Mouse (Mus musculus): ENCODE results near the gene Ankrd13a.

Ankrd13a gene

DNA sequence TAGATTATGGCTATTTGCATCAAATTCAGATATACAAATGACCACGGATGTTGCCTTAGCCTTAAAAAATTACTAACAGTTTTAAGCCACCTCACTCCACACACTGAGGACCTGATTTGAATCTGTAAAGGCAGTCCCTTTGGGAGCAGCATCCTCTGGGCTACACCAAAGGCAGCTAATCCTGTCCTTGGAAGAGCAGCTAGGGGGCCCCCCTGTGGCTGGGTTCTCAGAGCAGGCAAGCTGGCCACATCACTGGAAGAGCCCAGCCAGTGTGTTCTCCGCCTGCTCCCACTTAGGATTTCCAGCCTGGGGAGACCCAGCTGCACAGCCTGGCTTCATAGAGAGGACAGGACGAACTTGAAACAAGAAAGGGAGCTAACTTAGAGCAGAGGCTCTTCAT, 30.5 kb downstream of the Ankrd13a start:
- POLR2A ChIA-PET = interaction anchor here in 3 of 4 experiments (0.6 to 6.1 kb wide), 15 partner anchors 8 to 354 kb away, joined by 3 to 48 read pairs (median 7); partner anchors contain the start of genes 1500011B03Rik (in 2 of the 3), Ankrd13a (in 2 of the 3) and Git2 (in 2 of the 3)
- CTCF ChIA-PET = interaction anchor here in 2 of 4 experiments (0.7 to 2.0 kb wide), 6 partner anchors 10 to 165 kb away, joined by 3 to 5 read pairs (median 4); partner anchors contain the start of gene Ankrd13a (in 1 of the 2)

- ChIA-PET CTCF (interaction anchor here in 2 of 4 experiments (0.7 to 2.0 kb wide), 3 partner anchors 20 to 166 kb away, joined by 4 to 5 read pairs (median 5); no protein-coding TSS in a partner anchor), POLR2A (interaction anchor here in 3 of 4 experiments (0.6 to 6.1 kb wide), 20 partner anchors 7 to 353 kb away, joined by 3 to 48 read pairs (median 5); partner anchors contain the start of genes 1500011B03Rik (in 2 of the 3), Ankrd13a (in 2 of the 3) and Git2 (in 2 of the 3))
These were observed 31.2 kb downstream of the Ankrd13a start for GRCm38 (mm10) chr5:114805436-114806350.

DNA sequence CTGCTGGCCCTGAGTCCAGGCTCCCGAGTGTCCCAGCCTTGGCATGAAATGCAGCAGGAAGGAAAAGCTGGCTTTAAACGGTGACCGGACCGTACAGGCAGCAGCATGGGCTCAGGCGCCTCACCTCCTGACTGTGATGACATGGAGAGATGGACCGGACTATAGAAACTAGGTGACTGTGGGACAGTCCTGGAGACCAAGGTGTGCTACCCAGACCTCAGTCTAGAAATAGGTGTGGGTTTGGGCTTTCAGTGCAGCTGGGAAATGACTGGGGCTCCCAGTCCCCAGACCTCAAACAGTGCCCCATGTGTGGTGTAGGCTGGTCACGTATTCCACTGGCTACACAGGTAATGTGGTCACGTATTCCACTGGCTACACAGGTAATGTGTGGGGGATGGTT, 32.2 kb downstream of the Ankrd13a start:
- CTCF ChIA-PET = no interaction called here
- POLR2A ChIA-PET = interaction anchor here in 3 of 4 experiments (0.7 to 2.7 kb wide), 9 partner anchors 11 to 110 kb away, joined by 3 to 19 read pairs (median 3); partner anchors contain the start of genes Ankrd13a (in 2 of the 3) and Git2 (in 1 of the 3)

DNA sequence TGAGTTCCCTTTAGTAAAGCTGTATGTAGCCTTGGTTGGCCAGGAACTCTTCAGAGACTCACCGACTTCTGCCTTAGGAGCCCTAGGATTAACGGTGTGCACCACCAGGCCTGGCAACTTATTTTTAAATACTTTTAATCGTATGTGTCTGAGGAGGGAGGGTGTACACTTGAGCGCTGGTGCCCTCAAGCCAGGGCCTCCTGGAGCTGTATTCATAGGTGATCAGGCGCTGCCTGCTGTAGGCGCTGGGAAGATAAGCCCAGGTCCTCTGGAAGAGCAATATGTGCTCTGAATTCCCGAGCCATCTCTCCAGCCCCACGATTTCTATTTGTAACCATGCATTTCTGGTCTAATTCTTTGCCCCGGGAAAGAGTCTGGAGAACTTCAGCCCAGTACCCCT, 32.6 kb downstream of the Ankrd13a start:
- CTCF ChIA-PET = no interaction called here
- POLR2A ChIA-PET = interaction anchor here in 3 of 4 experiments (0.7 to 2.7 kb wide), 7 partner anchors 11 to 110 kb away, joined by 3 to 14 read pairs (median 3); no protein-coding TSS in a partner anchor

GRCm38 (mm10) chr5:114807468-114807867, 33.0 kb downstream of the Ankrd13a start:
- CTCF ChIA-PET = no interaction called here
- POLR2A ChIA-PET = interaction anchor here in 3 of 4 experiments (0.8 to 2.7 kb wide), 4 partner anchors 10 to 111 kb away, joined by 3 to 14 read pairs (median 4); no protein-coding TSS in a partner anchor

DNA sequence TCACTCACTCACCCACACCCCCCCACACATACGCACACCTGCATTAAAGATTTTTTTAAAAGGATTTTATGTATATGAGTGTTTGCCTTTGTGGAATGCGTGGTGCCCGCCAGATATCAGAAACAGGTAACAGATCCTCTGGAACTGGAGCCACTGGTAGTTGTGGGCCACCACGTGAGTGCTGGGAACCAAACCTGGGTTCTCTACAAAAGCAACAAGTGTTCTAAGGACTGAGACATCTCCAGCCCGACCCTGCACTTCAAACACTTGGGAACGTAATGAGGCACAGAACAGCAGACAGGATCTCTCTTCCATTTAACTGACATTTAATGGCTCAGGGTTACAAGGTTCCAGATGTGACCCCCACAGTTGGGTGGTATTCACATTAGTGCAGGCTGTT, 33.4 kb downstream of the Ankrd13a start:
- ChIA-PET POLR2A (interaction anchor here in 3 of 4 experiments (0.5 to 2.7 kb wide), 3 partner anchors 10 to 1073 kb away, joined by 3 to 14 read pairs (median 5); no protein-coding TSS in a partner anchor), CTCF (no interaction called here)

- POLR2A ChIA-PET = interaction anchor here in 2 of 4 experiments (0.5 to 1.1 kb wide), 2 partner anchors 9 to 1073 kb away, joined by 3 to 5 read pairs; no protein-coding TSS in a partner anchor
- CTCF ChIA-PET = no interaction called here
These were observed 33.9 kb downstream of the Ankrd13a start for GRCm38 (mm10) chr5:114808385-114808784.

GRCm38 (mm10) chr5:114809181-114809756, 34.8 kb downstream of the Ankrd13a start:
- POLR2A ChIA-PET = interaction anchor here in 3 of 4 experiments (0.5 to 1.7 kb wide), 7 partner anchors 8 to 679 kb away, joined by 3 to 6 read pairs (median 4); partner anchors contain the start of gene Ankrd13a (in 1 of the 3)
- CTCF ChIA-PET = no interaction called here

- CTCF ChIA-PET = no interaction called here
- POLR2A ChIA-PET = interaction anchor here in 2 of 4 experiments (0.5 to 1.7 kb wide), 7 partner anchors 9 to 679 kb away, joined by 3 to 6 read pairs (median 4); partner anchors contain the start of gene Ankrd13a (in 1 of the 2)
These were observed 35.3 kb downstream of the Ankrd13a start for GRCm38 (mm10) chr5:114809826-114810225.

DNA sequence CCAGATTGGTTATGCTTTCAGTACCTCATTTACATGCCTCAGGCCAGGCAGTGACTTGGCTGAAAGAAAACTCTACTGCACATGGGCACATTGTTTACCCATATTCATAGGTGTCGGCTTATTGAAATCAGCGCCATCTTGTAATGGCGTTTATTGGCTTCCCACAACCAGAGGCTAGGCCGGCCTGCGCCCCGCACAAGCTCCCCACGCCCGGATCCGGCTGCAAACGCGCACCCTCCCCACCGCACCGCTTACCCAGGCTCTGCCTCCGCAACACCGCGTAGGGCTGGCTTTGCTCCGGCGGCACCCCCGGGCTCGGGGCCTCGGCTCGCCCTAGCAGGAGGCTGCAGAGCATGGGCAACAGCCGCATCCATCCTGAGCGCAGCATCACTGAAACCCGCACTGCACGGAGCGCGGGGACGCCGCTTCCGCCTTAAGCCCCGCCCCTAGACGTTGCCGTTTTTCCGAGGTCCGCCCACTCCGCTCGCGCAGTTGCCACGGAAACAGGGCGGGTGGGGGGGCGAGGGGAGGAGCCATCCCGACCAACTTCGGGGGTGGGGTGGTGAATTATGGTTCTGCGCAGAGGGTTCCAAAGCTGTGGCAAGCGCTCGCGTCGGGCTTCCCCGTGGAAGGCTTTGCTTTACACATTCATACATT, 39.2 kb downstream of the Ankrd13a start:
- ChIA-PET POLR2A (interaction anchor here in 3 of 4 experiments (0.7 to 4.2 kb wide), 21 partner anchors 9 to 826 kb away, joined by 3 to 48 read pairs (median 4); partner anchors contain the start of genes 1500011B03Rik (in 2 of the 3) and 2210016L21Rik (in 1 of the 3)), CTCF (interaction anchor here in 1 of 4 experiments (0.7 to 0.8 kb wide), 2 partner anchors 9 to 13 kb away, joined by 3 to 4 read pairs; no protein-coding TSS in a partner anchor)

DNA sequence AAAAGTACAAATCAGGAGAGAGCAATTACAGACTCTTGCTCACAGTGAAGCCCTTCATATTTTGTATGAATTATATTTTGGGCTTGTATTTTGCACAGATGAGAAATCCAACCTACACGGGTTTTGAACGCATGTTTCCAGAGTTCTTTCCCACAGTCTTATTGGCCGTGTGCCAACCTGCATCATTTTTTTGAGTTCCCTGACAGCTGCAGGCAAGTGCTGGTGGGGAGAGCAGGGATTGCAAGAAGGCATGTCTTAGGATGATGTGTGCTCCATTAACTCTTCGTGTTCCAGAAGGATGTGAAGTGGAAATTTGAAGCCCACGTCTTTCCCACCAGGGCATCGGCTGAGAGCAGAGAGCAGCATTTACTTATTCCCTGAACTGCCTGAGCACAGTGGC, 42.1 kb downstream of the Ankrd13a start:
- ChIA-PET CTCF (interaction anchor here in 2 of 4 experiments (0.6 to 1.9 kb wide), 3 partner anchors 10 to 1612 kb away, joined by 3 to 9 read pairs (median 4); no protein-coding TSS in a partner anchor), POLR2A (interaction anchor here in 2 of 4 experiments (0.7 to 4.0 kb wide), 7 partner anchors 8 to 219 kb away, joined by 3 to 14 read pairs (median 3); partner anchors contain the start of gene Gltp (in 1 of the 2))

- CTCF ChIA-PET = interaction anchor here in 2 of 4 experiments (0.6 to 1.9 kb wide), 3 partner anchors 8 to 1462 kb away, joined by 3 to 9 read pairs (median 4); no protein-coding TSS in a partner anchor
- POLR2A ChIA-PET = interaction anchor here in 3 of 4 experiments (0.6 to 4.0 kb wide), 18 partner anchors 8 to 1462 kb away, joined by 3 to 20 read pairs (median 5); partner anchors contain the start of genes Git2 (in 2 of the 3) and Ankrd13a (in 1 of the 3)
These were observed 43.6 kb downstream of the Ankrd13a start for GRCm38 (mm10) chr5:114818124-114818523.

DNA sequence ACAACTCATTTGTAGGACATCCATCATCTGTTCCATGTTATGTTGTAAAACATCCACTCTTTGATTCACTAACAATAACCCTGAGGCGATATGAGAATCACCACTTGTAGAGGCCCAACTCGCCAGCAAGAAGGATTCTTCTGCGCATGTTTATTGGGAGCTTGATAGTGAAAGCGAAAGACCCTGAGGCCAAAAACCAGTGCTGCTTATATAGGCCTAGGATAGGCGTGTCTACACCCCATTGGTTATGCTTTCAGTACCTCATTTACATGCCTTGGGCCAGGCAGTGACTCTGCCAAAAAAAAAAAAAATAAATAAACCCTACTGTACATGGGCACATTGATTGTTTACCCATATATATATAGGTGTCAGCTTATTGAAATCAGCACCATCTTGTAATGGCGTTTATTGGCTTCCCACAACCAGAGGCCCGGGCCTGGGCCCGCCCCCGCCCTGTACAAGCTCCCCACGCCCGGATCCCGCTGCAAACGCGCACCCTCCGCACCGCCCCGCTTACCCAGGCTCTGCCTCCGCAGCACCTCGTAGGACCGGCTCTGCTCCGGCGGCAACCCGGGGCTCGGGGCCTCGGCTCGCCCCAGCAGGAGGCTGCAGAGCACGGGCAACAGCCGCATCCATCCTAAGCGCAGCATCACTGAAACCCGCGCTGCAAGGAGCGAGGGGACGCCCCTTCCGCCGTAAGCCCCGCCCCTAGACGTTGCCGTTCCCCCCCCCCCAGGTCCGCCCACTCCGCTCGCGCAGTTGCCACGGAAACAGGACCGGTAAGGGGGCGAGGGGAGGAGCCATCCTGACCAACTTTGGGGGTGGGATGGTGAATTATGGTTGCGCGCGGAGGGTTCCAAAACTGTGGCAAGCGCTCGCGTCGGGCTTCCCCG, 48.6 kb downstream of the Ankrd13a start, which contains the start of gene 1500011B03Rik:
1500011B03Rik (minus strand) TSS at position 673 of the 893 bp plus-strand sequence.
- CTCF ChIA-PET = interaction anchor here in 3 of 4 experiments (0.6 to 0.7 kb wide), 4 partner anchors 10 to 1354 kb away, joined by 3 to 5 read pairs (median 3); no protein-coding TSS in a partner anchor

GRCm38 (mm10) chr5:114824197-114824596, 49.7 kb downstream of the Ankrd13a start:
- ChIA-PET CTCF (interaction anchor here (0.5 to 1.0 kb wide), 12 partner anchors 13 to 265 kb away, joined by 3 to 5 read pairs (median 3); partner anchors contain the start of gene 2210016L21Rik (in 1 of the 4)), POLR2A (interaction anchor here in 2 of 4 experiments (0.9 to 1.0 kb wide), 5 partner anchors 11 to 882 kb away, joined by 3 read pairs; partner anchors contain the start of gene 2210016L21Rik (in 1 of the 2))

More for the DNA sequence above, 48.6 kb downstream of the Ankrd13a start, which contains the start of gene 1500011B03Rik:
- POLR2A ChIA-PET = interaction anchor here (0.5 to 1.5 kb wide), 10 partner anchors 9 to 766 kb away, joined by 3 to 11 read pairs (median 4); no protein-coding TSS in a partner anchor

DNA sequence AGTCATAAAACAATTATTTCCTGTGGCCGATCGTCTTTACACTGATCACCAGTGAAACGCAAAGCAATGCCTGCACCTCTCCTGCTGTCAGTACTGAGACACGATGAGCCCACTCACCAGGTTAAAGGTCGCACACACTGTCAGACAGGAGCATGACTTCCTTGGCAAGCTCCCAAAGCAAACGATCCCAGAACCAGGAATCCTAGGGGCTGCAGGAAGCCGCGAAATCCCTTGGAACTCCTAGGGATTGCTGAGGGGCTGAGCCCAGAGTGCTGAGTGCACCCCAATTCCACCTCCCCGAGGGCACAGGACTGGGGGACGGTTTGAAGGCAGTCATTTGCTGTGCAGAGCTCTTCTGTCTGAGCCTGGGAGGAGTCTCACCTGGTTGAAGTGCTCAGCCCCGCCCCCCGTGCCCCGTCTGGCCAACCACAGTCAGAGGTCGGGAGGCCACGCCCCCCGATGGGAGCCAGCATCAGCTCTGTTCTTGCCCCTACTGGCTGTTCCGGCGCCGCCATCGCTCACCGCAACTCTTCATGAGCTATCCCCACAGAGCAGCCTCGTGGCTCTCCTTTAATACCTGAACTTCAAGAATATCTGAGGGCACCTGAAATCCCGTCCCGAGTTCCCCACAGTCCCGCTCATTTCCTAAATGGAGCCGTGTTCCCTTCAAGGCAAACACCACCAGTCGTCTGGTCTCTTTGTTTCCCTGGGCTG, 51.7 kb downstream of the Ankrd13a start:
- ChIA-PET CTCF (interaction anchor here (0.6 to 1.4 kb wide), 41 partner anchors 8 to 865 kb away, joined by 3 to 11 read pairs (median 4); partner anchors contain the start of genes 2210016L21Rik (in 1 of the 4) and Gltp (in 1 of the 4)), POLR2A (interaction anchor here (0.5 to 1.8 kb wide), 80 partner anchors 8 to 1516 kb away, joined by 3 to 20 read pairs (median 4); partner anchors contain the start of genes Gm9936 (in 3 of the 4), 2210016L21Rik (in 2 of the 4), Ankrd13a (in 2 of the 4) and Git2 (in 2 of the 4))
